Mouse (Mus musculus) hindbrain, embryonic 12.5 days (tissue): ENCODE results near the gene Itpr1. TPM values are rescaled to one million over a fixed set of nuclear protein-coding genes. Genes with fewer than 3 reads are reported as not detected.

Source experiments
- ATAC-seq: fragments of 200-750 bp; cut with Nextera tagmentation; 2 replicates; pipeline ENCODE4 v1.8.0; 2017; ENCODE audit warnings: moderate TSS enrichment; ENCODE audit not compliant: low FRiP score
- H3K27ac ChIP-seq: fragments of 300-500 bp; sonication (generic); 2 replicates; pipeline ENCODE4 v1.5.1; 2016; ENCODE audit warnings: mild to moderate bottlenecking
- H3K27me3 ChIP-seq: fragments of 300-500 bp; sonication (generic); 2 replicates; pipeline ENCODE4 v1.6.1; 2016; ENCODE audit warnings: mild to moderate bottlenecking
- H3K36me3 ChIP-seq: fragments of 300-500 bp; sonication (generic); 2 replicates; pipeline ENCODE4 v1.6.1; 2016; ENCODE audit warnings: mild to moderate bottlenecking
- H3K4me1 ChIP-seq: fragments of 300-500 bp; sonication (generic); 2 replicates; pipeline ENCODE4 v1.6.1; 2016
- H3K4me2 ChIP-seq: fragments of 300-500 bp; sonication (generic); replicated peaks from 2 replicates; pipeline ENCODE4 v1.6.1; 2016; ENCODE audit warnings: mild to moderate bottlenecking
- H3K4me3 ChIP-seq: fragments of 300-500 bp; sonication (generic); 2 replicates; pipeline ENCODE4 v1.5.1; 2016; ENCODE audit warnings: mild to moderate bottlenecking
- H3K9ac ChIP-seq: fragments of 300-500 bp; sonication (generic); 2 replicates; pipeline ENCODE4 v1.6.1; 2016; ENCODE audit warnings: mild to moderate bottlenecking, moderate library complexity
- H3K9me3 ChIP-seq: fragments of 300-500 bp; sonication (generic); replicated peaks from 2 replicates; pipeline ENCODE4 v1.6.1; 2016; ENCODE audit warnings: mild to moderate bottlenecking
- WGBS: fragments of 180-500 bp; shearing (Covaris S2); methylation state at CpG from one replicate; pipeline ENCODE4 v1.1.7; 2016; 5-methylcytosine and 5-hydroxymethylcytosine counted together
- polyA plus RNA-seq: library from polyadenylated mRNA; unstranded; fragments of >200 nt; fragmentation: Nextera tagmentation; extraction: Ambion mirVana; gene quantifications from 2 replicates; pipeline ENCODE4 v1.2.1, GENCODE M21; 2016

Gene Itpr1
- polyA plus RNA-seq, 1 experiment from 2014 or later: 8.2 TPM

GRCm38 (mm10) chr6:108234536-108234935 lies 21.6 kb downstream of the Itpr1 start:
- Histone ChIP-seq H3K4me3 (no peak overlapping the region), H3K9ac (no peak overlapping the region), H3K27me3 (no peaks in the 10 kb centered on the region), H3K4me1 (peaks cover 32% of the 10 kb centered on the region), H3K9me3 (no peaks in the 10 kb centered on the region), H3K27ac (no peak overlapping the region), H3K36me3 (no peaks in the 10 kb centered on the region), H3K4me2 (no peak overlapping the region)
- no peak for ATAC-seq
- WGBS: 73% methylated on average over 6 of the region's 6 CpGs

- H3K4me1 ChIP-seq: peaks cover 33% of the 10 kb centered on the region
- H3K4me2 ChIP-seq: no peak overlapping the region
- peak overlapping the region; percentile 55; the same call in 1 of the 2 replicates for H3K27ac ChIP-seq
- no peak overlapping the region for H3K4me3 ChIP-seq
- no peak overlapping the region for H3K9ac ChIP-seq
- no peaks in the 10 kb centered on the region for H3K9me3 ChIP-seq
- WGBS: 34% methylated on average over 13 of the region's 13 CpGs
- no peaks in the 10 kb centered on the region for H3K27me3 ChIP-seq
- no peaks in the 10 kb centered on the region for H3K36me3 ChIP-seq
- no peak for ATAC-seq
Measured at GRCm38 (mm10) chr6:108235680-108236123, 22.8 kb downstream of the Itpr1 start.

GRCm38 (mm10) chr6:108236411-108236921 lies 23.6 kb downstream of the Itpr1 start:
- Histone ChIP-seq H3K27ac (no peak overlapping the region), H3K27me3 (no peaks in the 10 kb centered on the region), H3K36me3 (no peaks in the 10 kb centered on the region), H3K9ac (no peak overlapping the region), H3K4me1 (peaks cover 36% of the 10 kb centered on the region), H3K9me3 (no peaks in the 10 kb centered on the region), H3K4me3 (no peak overlapping the region), H3K4me2 (no peak overlapping the region)
- peak; percentile 52 for ATAC-seq
- WGBS: 58% methylated on average over 9 of the region's 9 CpGs

GRCm38 (mm10) chr6:108236996-108237395 lies 24.1 kb downstream of the Itpr1 start:
- Histone ChIP-seq H3K4me2 (no peak overlapping the region), H3K36me3 (no peaks in the 10 kb centered on the region), H3K27ac (no peak overlapping the region), H3K9ac (no peak overlapping the region), H3K9me3 (no peaks in the 10 kb centered on the region), H3K4me3 (no peak overlapping the region), H3K4me1 (peaks cover 36% of the 10 kb centered on the region), H3K27me3 (no peaks in the 10 kb centered on the region)
- ATAC-seq: no peak
- 87% methylated on average over 8 of the region's 8 CpGs for WGBS

- Histone ChIP-seq H3K9ac (no peak overlapping the region), H3K27me3 (no peaks in the 10 kb centered on the region), H3K27ac (no peak overlapping the region), H3K4me3 (no peak overlapping the region), H3K4me2 (no peak overlapping the region), H3K4me1 (peaks cover 36% of the 10 kb centered on the region), H3K36me3 (no peaks in the 10 kb centered on the region), H3K9me3 (no peaks in the 10 kb centered on the region)
- WGBS: 67% methylated on average over 8 of the region's 8 CpGs
- ATAC-seq: no peak
Measured at GRCm38 (mm10) chr6:108237585-108237984, 24.7 kb downstream of the Itpr1 start.

- peaks cover 35% of the 10 kb centered on the region for H3K4me1 ChIP-seq
- no peak overlapping the region for H3K4me3 ChIP-seq
- H3K27me3 ChIP-seq: no peaks in the 10 kb centered on the region
- H3K27ac ChIP-seq: no peak overlapping the region
- ATAC-seq: no peak
- 76% methylated on average over 4 of the region's 4 CpGs for WGBS
- no peak overlapping the region for H3K9ac ChIP-seq
- no peaks in the 10 kb centered on the region for H3K36me3 ChIP-seq
- H3K9me3 ChIP-seq: no peaks in the 10 kb centered on the region
- no peak overlapping the region for H3K4me2 ChIP-seq
Measured at GRCm38 (mm10) chr6:108238011-108238410, 25.1 kb downstream of the Itpr1 start.

GRCm38 (mm10) chr6:108239056-108239455 lies 26.2 kb downstream of the Itpr1 start:
- H3K27ac ChIP-seq: no peak overlapping the region
- 56% methylated on average over 4 of the region's 4 CpGs for WGBS
- H3K9me3 ChIP-seq: no peaks in the 10 kb centered on the region
- no peaks in the 10 kb centered on the region for H3K27me3 ChIP-seq
- H3K9ac ChIP-seq: no peak overlapping the region
- peaks cover 30% of the 10 kb centered on the region for H3K4me1 ChIP-seq
- no peak overlapping the region for H3K4me3 ChIP-seq
- H3K36me3 ChIP-seq: no peaks in the 10 kb centered on the region
- no peak for ATAC-seq
- H3K4me2 ChIP-seq: no peak overlapping the region

- Histone ChIP-seq H3K4me3 (no peak overlapping the region), H3K27me3 (no peaks in the 10 kb centered on the region), H3K4me1 (peaks cover 27% of the 10 kb centered on the region), H3K36me3 (no peaks in the 10 kb centered on the region), H3K4me2 (no peak overlapping the region), H3K27ac (no peak overlapping the region), H3K9me3 (no peaks in the 10 kb centered on the region), H3K9ac (no peak overlapping the region)
- 88% methylated on average over 1 of the region's 1 CpGs for WGBS
- no peak for ATAC-seq
Measured at GRCm38 (mm10) chr6:108240004-108240403, 27.1 kb downstream of the Itpr1 start.

- Histone ChIP-seq H3K9ac (no peak overlapping the region), H3K4me3 (no peak overlapping the region), H3K4me2 (no peak overlapping the region), H3K27me3 (no peaks in the 10 kb centered on the region), H3K27ac (no peak overlapping the region), H3K9me3 (no peaks in the 10 kb centered on the region), H3K36me3 (no peaks in the 10 kb centered on the region), H3K4me1 (peaks cover 23% of the 10 kb centered on the region)
- ATAC-seq: no peak
- WGBS: 65% methylated on average over 5 of the region's 5 CpGs
Measured at GRCm38 (mm10) chr6:108240754-108241153, 27.9 kb downstream of the Itpr1 start.

GRCm38 (mm10) chr6:108244571-108244970 lies 31.7 kb downstream of the Itpr1 start:
- H3K9me3 ChIP-seq: no peaks in the 10 kb centered on the region
- H3K27me3 ChIP-seq: no peaks in the 10 kb centered on the region
- WGBS: 92% methylated on average over 8 of the region's 8 CpGs
- no peak overlapping the region for H3K9ac ChIP-seq
- H3K27ac ChIP-seq: no peak overlapping the region
- H3K36me3 ChIP-seq: no peaks in the 10 kb centered on the region
- no peak for ATAC-seq
- H3K4me2 ChIP-seq: no peak overlapping the region
- H3K4me1 ChIP-seq: peaks cover 16% of the 10 kb centered on the region
- H3K4me3 ChIP-seq: no peak overlapping the region

- H3K9ac ChIP-seq: no peak overlapping the region
- no peaks in the 10 kb centered on the region for H3K9me3 ChIP-seq
- no peaks in the 10 kb centered on the region for H3K36me3 ChIP-seq
- no peak overlapping the region for H3K4me2 ChIP-seq
- peaks cover 16% of the 10 kb centered on the region for H3K4me1 ChIP-seq
- WGBS: 84% methylated on average over 3 of the region's 3 CpGs
- no peaks in the 10 kb centered on the region for H3K27me3 ChIP-seq
- no peak overlapping the region for H3K27ac ChIP-seq
- no peak for ATAC-seq
- no peak overlapping the region for H3K4me3 ChIP-seq
Measured at GRCm38 (mm10) chr6:108246369-108247085, 33.6 kb downstream of the Itpr1 start.

- H3K27me3 ChIP-seq: no peaks in the 10 kb centered on the region
- peaks cover 16% of the 10 kb centered on the region for H3K4me1 ChIP-seq
- H3K36me3 ChIP-seq: no peaks in the 10 kb centered on the region
- no peaks in the 10 kb centered on the region for H3K9me3 ChIP-seq
- no peak overlapping the region for H3K4me3 ChIP-seq
- ATAC-seq: no peak
- H3K4me2 ChIP-seq: no peak overlapping the region
- H3K27ac ChIP-seq: no peak overlapping the region
- H3K9ac ChIP-seq: no peak overlapping the region
- 87% methylated on average over 2 of the region's 3 CpGs for WGBS
Measured at GRCm38 (mm10) chr6:108247211-108247610, 34.3 kb downstream of the Itpr1 start.

- no peak overlapping the region for H3K4me3 ChIP-seq
- no peaks in the 10 kb centered on the region for H3K27me3 ChIP-seq
- WGBS: 60% methylated on average over 4 of the region's 4 CpGs
- no peak overlapping the region for H3K9ac ChIP-seq
- no peaks in the 10 kb centered on the region for H3K36me3 ChIP-seq
- H3K9me3 ChIP-seq: no peaks in the 10 kb centered on the region
- H3K4me2 ChIP-seq: no peak overlapping the region
- peak; percentile 41; the same call in 1 of the 2 replicates for ATAC-seq
- H3K4me1 ChIP-seq: peaks cover 16% of the 10 kb centered on the region
- peak overlapping the region; percentile 64 for H3K27ac ChIP-seq
Measured at GRCm38 (mm10) chr6:108248519-108248918, 35.6 kb downstream of the Itpr1 start.
